Mouse (Mus musculus) bone marrow macrophage, adult 2 months (primary cell): ENCODE data around the gene Eif2d.

Experiments used
- CTCF ChIP-seq: IDR thresholded peaks from 2 replicates; pipeline ENCODE4 v1.5.1; 2012; ENCODE audit warnings: low read depth, mild to moderate bottlenecking, low read length, moderate library complexity
- POLR2A ChIP-seq: IDR thresholded peaks from 2 replicates; pipeline ENCODE4 v1.6.1; 2012; ENCODE audit warnings: mild to moderate bottlenecking, low read depth, low read length, borderline replicate concordance

DNA sequence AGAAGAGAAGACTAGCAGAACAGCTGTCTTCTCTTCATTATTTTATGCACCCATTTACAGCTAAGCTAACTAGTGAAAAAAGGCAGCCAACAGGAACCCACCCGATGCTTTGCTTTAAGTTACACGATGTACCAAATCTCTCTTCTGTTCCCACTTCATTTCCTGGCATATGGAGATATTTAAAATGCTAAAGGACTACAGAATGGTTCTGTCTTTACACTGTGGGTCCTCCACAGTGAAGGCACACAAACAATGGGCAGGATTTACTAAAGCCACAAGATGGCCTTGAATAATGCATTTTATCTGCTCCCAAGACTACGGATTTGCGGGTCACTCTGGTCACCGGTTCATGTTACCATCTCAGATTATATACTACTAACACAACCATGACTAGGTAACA, 15.9 kb upstream of the Eif2d start:
- TF ChIP-seq CTCF (no peak), POLR2A (no peak)
